Mouse (Mus musculus) liver, embryonic 14.5 days (tissue): Measurements from ENCODE around the gene Fmnl1. TPM values are rescaled to one million over a fixed set of nuclear protein-coding genes. Genes with fewer than 3 reads are reported as not detected.

Source experiments
- ATAC-seq: fragments of 200-750 bp; cut with Nextera tagmentation; 2 replicates; pipeline ENCODE4 v1.8.0; 2017; ENCODE audit warnings: moderate number of reproducible peaks, mild to moderate bottlenecking, moderate library complexity; ENCODE audit not compliant: insufficient read depth
- DNase-seq, 3 experiments: peaks; one replicate each; pipeline ENCODE4 v3.0.0-alpha.2; 2012 to 2013; ENCODE audit warnings: low read depth in 3 of 3, low spot score in 3 of 3
- H3K27ac ChIP-seq: fragments of 300-500 bp; sonication (generic); 2 replicates; pipeline ENCODE4 v1.5.1; 2014; ENCODE audit warnings: moderate library complexity, mild to moderate bottlenecking, control low read depth, inconsistent platforms
- H3K27me3 ChIP-seq: fragments of 300-500 bp; sonication (generic); 2 replicates; pipeline ENCODE4 v1.6.1; 2014; ENCODE audit warnings: mild to moderate bottlenecking, low read length, moderate library complexity; ENCODE audit not compliant: control insufficient read depth, insufficient read depth
- H3K36me3 ChIP-seq: fragments of 300-500 bp; sonication (generic); replicated peaks from 2 replicates; pipeline ENCODE4 v1.6.1; 2014; ENCODE audit warnings: low read depth; ENCODE audit not compliant: control insufficient read depth, insufficient read depth
- H3K4me1 ChIP-seq, 2 experiments: fragments of 200-500 bp in 1 of 2; fragments of 300-500 bp in 1 of 2; sonication (generic) in 1 of 2; replicated peaks; 2 replicates each; pipeline ENCODE4 v1.6.1; 2012 to 2014; ENCODE audit warnings: antibody characterized with exemption in 1 of 2, inconsistent platforms in 1 of 2, low read length in 1 of 2; ENCODE audit not compliant: control insufficient read depth in 2 of 2, insufficient read depth in 2 of 2
- H3K4me2 ChIP-seq: fragments of 300-500 bp; sonication (generic); 2 replicates; pipeline ENCODE4 v1.6.1; 2014; ENCODE audit warnings: low read depth, mild to moderate bottlenecking, control low read depth, moderate library complexity
- H3K4me3 ChIP-seq, 2 experiments: fragments of 200-500 bp in 1 of 2; fragments of 300-500 bp in 1 of 2; sonication (generic) in 1 of 2; 2 replicates each; pipeline ENCODE4 v1.5.1; 2012 to 2014; ENCODE audit warnings: low read depth in 2 of 2, low read length in 2 of 2, mild to moderate bottlenecking in 2 of 2, control low read depth in 1 of 2, inconsistent platforms in 1 of 2, moderate library complexity in 1 of 2; ENCODE audit not compliant: insufficient read depth in 1 of 2
- H3K9ac ChIP-seq: fragments of 300-500 bp; sonication (generic); replicated peaks from 2 replicates; pipeline ENCODE4 v1.6.1; 2014; ENCODE audit warnings: mild to moderate bottlenecking, control low read depth, moderate library complexity
- H3K9me3 ChIP-seq: fragments of 300-500 bp; sonication (generic); 2 replicates; pipeline ENCODE4 v1.6.1; 2016; ENCODE audit warnings: low read length, mixed read lengths; ENCODE audit not compliant: control insufficient read depth
- CTCF ChIP-seq: IDR thresholded peaks from 2 replicates; pipeline ENCODE4 v1.5.1; 2016; ENCODE audit warnings: antibody characterized with exemption, low read depth, control low read depth
- EP300 ChIP-seq: IDR thresholded peaks from 2 replicates; pipeline ENCODE4 v1.6.1; 2016; ENCODE audit warnings: antibody characterized with exemption, low read depth
- WGBS: fragments of 180-500 bp; shearing (Covaris S2); extraction: QIAGEN DNeasy Blood & Tissue Kit; methylation state at CpG from one replicate; pipeline ENCODE4 v1.1.7; 2014; ENCODE audit not compliant: insufficient replicate concordance; 5-methylcytosine and 5-hydroxymethylcytosine counted together
- polyA plus RNA-seq, 2 experiments: library from polyadenylated mRNA; depleted of rRNA in 1 of 2; stranded (reverse) in 1 of 2; unstranded in 1 of 2; fragments of >200 nt; fragmentation: Nextera tagmentation in 1 of 2; extraction: Ambion mirVana in 1 of 2; gene quantifications; 2 replicates each; pipeline versions ENCODE4 v1.2.1 to v1.2.3; 2012 to 2014

Gene Fmnl1
- polyA plus RNA-seq, 2 experiments = 2.3 to 3.5 TPM

DNA sequence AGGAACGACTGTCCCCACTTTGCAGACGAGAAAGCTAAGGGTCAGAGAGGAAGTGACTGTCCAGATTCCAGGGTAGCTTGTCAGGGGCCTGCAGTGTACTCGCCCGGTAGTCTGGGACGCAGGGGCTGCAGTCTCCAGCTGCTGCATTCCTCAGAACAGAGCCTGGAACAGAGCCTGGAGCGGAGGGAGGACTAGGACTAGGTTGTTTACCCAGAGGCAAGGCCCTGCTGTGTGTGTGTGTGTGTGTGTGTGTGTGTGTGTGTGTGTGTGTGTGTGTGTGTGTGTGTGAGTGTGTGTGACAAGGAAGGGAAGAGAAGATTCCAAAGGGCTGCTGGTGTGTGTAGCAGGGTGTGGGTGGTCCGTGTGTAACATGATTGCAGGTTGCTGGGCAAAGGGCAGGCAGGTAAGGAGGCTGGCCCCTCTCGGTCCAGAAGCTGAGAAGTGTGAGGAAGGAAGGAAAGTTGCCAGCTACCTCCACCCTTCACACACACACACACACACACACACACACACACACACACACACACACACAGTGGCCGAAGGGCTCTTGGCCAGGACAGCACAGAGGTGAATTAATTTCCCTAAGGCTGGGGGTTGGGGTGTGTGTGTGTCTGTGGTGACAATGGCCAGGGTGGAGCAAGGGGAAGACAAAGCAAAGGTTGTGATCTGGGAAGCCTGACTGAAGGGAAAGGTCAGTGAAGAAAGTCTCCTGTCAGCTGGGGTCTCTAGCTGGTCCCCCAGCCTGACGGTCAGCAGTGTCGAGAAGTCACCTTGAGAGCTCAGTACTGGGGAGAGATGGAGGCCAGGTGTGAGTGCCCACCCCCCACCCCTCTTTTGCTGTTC, 29.6 kb upstream of the Fmnl1 start:
- 0 out of 2 replicates have a peak, but pooled peaks have one; percentile 35 for ATAC-seq
- no peak overlapping the region for H3K4me3 ChIP-seq
- DNase-seq = no peak

DNA sequence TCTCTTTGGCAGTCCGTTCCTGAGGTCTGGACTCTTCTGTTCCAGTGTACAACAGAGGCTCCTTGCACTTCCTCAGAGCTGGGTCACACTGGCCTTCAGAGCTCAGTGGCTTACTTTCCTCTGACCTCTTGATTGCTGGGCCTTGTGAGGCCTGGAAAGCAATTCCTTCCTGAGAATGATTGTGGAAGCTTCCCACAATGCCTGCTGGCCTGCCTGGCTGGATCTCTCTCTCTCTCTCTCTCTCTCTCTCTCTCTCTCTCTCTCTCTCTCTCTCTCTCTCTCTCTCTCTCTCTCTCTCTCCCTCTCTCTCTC, 29.0 kb upstream of the Fmnl1 start:
- DNase-seq (no peak), ATAC-seq (no peak)
- H3K9ac ChIP-seq = no peak overlapping the region
- H3K27me3 ChIP-seq = no peaks in the 10 kb centered on the region
- WGBS = 42% methylated on average over 1 of the region's 1 CpGs
- H3K4me2 ChIP-seq = no peak overlapping the region
- peaks cover 4% of the 10 kb centered on the region for H3K36me3 ChIP-seq
- H3K27ac ChIP-seq = no peak overlapping the region
- H3K4me1 ChIP-seq = peaks cover 2 to 17% of the 10 kb centered on the region in 2 experiments; a peak in 2 of 4 replicates
- no peak overlapping the region for H3K4me3 ChIP-seq
- no peaks in the 10 kb centered on the region for H3K9me3 ChIP-seq
- TF ChIP-seq CTCF (no peak), EP300 (no peak)

More for the DNA sequence above, 29.6 kb upstream of the Fmnl1 start:
- no peaks in the 10 kb centered on the region for H3K27me3 ChIP-seq
- peaks cover 4 to 20% of the 10 kb centered on the region in 2 experiments for H3K4me1 ChIP-seq
- TF ChIP-seq EP300 = no peak
- TF ChIP-seq CTCF = no peak
- H3K4me2 ChIP-seq = no peak overlapping the region
- H3K9me3 ChIP-seq = no peaks in the 10 kb centered on the region
- H3K36me3 ChIP-seq = peaks cover 4% of the 10 kb centered on the region
- no peak overlapping the region for H3K27ac ChIP-seq
- H3K9ac ChIP-seq = no peak overlapping the region
- 50% methylated on average over 11 of the region's 11 CpGs for WGBS

DNA sequence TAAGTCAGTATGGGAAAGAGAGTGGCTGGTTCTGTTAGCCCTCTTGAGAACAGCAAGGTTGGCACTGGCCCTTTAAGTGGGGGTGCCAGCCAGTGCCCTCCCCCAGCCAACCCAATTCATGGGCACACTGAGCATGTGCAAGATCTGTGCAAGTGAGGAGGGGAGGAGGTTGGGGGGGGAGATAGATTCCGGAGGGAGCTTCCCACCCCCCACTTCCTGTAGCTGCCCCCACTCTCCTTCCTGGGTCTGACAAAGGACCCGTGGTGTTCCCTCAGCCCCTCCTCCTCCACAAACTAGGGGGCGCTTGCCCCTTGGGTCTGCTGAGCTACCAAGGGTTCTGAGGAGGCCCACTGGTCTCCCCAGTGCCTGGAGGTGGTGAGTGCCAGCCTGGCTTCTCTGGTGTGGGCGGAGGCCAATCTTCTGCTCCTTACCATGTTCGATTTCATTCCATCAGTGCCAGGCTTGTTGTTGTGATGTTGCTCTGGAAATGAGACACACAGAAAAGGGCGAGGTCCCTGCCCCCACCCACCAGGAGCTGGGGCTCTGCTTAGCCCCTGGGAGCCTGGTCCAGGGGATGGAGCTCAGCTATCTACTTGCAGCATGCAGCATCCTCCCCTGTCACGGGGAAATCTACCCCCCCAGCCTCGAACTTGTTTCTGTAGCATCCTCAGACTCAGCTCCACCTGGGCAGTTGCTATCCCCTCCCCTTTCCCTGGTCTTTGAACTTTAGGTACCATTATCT, 28.3 kb upstream of the Fmnl1 start:
- 26% methylated on average over 8 of the region's 8 CpGs for WGBS

DNA sequence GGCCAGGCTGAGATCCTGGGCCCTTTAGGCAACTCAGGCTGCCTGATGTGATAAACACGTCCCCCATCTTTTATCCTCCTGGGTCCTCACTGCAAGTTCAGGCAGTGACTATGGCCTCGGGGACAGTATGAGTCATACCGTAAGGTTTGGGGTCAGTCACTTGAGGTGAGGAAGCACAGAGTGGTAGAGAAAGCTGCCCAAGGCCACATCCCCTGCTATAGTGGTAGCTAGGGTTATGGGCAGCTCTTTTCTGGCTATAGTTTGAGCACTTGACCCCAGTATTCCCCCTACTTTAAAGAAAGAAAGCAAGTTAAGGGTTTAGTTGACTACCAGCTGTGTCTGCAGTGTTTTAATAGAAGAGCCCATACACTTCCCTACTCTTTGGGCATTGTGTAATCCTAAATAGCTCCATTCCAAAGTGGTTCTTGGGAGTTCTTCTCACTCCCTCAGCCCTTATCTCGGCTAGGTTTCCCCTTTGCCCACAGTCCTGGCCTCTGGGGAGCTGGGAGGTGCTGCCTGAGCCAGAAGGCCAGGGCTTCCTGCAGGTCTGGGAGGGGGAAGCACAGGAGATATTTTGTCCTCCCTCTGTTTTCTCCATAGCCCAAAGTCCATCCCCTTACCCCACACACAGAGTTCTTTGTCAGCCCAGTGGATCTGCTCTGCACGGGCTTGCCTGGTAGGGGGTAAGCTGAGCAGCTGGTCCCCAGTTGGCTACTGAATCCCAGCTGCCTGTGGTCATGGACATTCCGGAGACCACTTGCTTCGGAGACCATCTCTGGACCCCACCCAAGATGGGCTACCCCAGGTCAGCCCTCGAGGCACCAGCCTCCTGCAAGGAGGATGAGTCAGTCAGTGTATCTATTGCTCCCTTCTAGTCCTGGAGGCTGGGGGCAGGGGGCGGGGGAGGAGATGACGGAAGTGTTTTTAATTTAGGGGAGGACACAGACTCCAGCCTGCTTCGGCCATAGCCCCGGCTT, 26.3 kb upstream of the Fmnl1 start:
- no peaks in the 10 kb centered on the region for H3K9me3 ChIP-seq
- 34% methylated on average over 12 of the region's 12 CpGs for WGBS
- no peak overlapping the region for H3K4me2 ChIP-seq
- no peaks in the 10 kb centered on the region for H3K36me3 ChIP-seq
- TF ChIP-seq EP300 (no peak), CTCF (no peak)
- H3K4me3 ChIP-seq = no peak overlapping the region
- no peak overlapping the region for H3K27ac ChIP-seq
- DNase-seq (no peak), ATAC-seq (no peak)
- H3K27me3 ChIP-seq = no peaks in the 10 kb centered on the region
- peaks cover 2 to 19% of the 10 kb centered on the region in 2 experiments; a peak in 2 of 4 replicates for H3K4me1 ChIP-seq
- no peak overlapping the region for H3K9ac ChIP-seq

More for the DNA sequence above, 28.3 kb upstream of the Fmnl1 start:
- H3K4me1 ChIP-seq = peaks cover 2 to 19% of the 10 kb centered on the region in 2 experiments; a peak in 2 of 4 replicates
- no peak overlapping the region for H3K9ac ChIP-seq
- no peak overlapping the region for H3K4me2 ChIP-seq
- no peaks in the 10 kb centered on the region for H3K9me3 ChIP-seq
- peaks cover 4% of the 10 kb centered on the region for H3K36me3 ChIP-seq
- ATAC-seq (peak; percentile 13; the same call in 1 of the 2 replicates), DNase-seq (no peak)
- H3K27me3 ChIP-seq = no peaks in the 10 kb centered on the region
- no peak overlapping the region for H3K27ac ChIP-seq
- no peak overlapping the region for H3K4me3 ChIP-seq
- TF ChIP-seq EP300 (no peak), CTCF (no peak)
